Mouse (Mus musculus) neural tube, embryonic 11.5 days (tissue): Measurements from ENCODE around the gene Samhd1. TPM values are rescaled to one million over a fixed set of nuclear protein-coding genes. Genes with fewer than 3 reads are reported as not detected.

Experiments used
- ATAC-seq: fragments of 200-750 bp; cut with Nextera tagmentation; 2 replicates; pipeline ENCODE4 v1.8.0; 2017; ENCODE audit warnings: moderate number of reproducible peaks, mild to moderate bottlenecking, moderate TSS enrichment, moderate library complexity; ENCODE audit not compliant: insufficient read depth, low FRiP score, low TSS enrichment
- DNase-seq: peaks from one replicate; pipeline ENCODE4 v3.0.0-alpha.2; 2015; ENCODE audit warnings: low spot score
- H3K27ac ChIP-seq: fragments of 300-500 bp; sonication (generic); 2 replicates; pipeline ENCODE4 v1.5.1; 2014; ENCODE audit warnings: low read depth, mild to moderate bottlenecking, low read length
- H3K27me3 ChIP-seq: fragments of 300-500 bp; sonication (generic); 2 replicates; pipeline ENCODE4 v1.6.1; 2014; ENCODE audit warnings: mild to moderate bottlenecking, low read length, mixed read lengths; ENCODE audit not compliant: control insufficient read depth, insufficient read depth
- H3K36me3 ChIP-seq: fragments of 300-500 bp; sonication (generic); 2 replicates; pipeline ENCODE4 v1.6.1; 2014; ENCODE audit warnings: mild to moderate bottlenecking, low read length, moderate library complexity, mixed read lengths; ENCODE audit not compliant: control insufficient read depth, insufficient read depth
- H3K4me1 ChIP-seq: fragments of 300-500 bp; sonication (generic); 2 replicates; pipeline ENCODE4 v1.6.1; 2014; ENCODE audit warnings: low read length, mixed read lengths; ENCODE audit not compliant: control insufficient read depth, insufficient read depth
- H3K4me2 ChIP-seq: fragments of 300-500 bp; sonication (generic); 2 replicates; pipeline ENCODE4 v1.6.1; 2014; ENCODE audit warnings: low read depth, mild to moderate bottlenecking, moderate library complexity
- H3K4me3 ChIP-seq: fragments of 300-500 bp; sonication (generic); 2 replicates; pipeline ENCODE4 v1.5.1; 2014; ENCODE audit warnings: low read depth, low read length
- H3K9ac ChIP-seq: fragments of 300-500 bp; sonication (generic); 2 replicates; pipeline ENCODE4 v1.6.1; 2014; ENCODE audit warnings: mild to moderate bottlenecking, low read length
- H3K9me3 ChIP-seq: fragments of 300-500 bp; sonication (generic); 2 replicates; pipeline ENCODE4 v1.6.1; 2016; ENCODE audit warnings: low read length; ENCODE audit not compliant: control insufficient read depth
- WGBS: fragments of 180-500 bp; shearing (Covaris S2); extraction: QIAGEN DNeasy Blood & Tissue Kit; methylation state at CpG from one replicate; pipeline ENCODE4 v1.1.7; 2014; 5-methylcytosine and 5-hydroxymethylcytosine counted together
- polyA plus RNA-seq: library from polyadenylated mRNA; unstranded; fragments of >200 nt; fragmentation: Nextera tagmentation; extraction: Ambion mirVana; gene quantifications from 2 replicates; pipeline ENCODE4 v1.2.1, GENCODE M21; 2014

Gene Samhd1
- polyA plus RNA-seq, 1 experiment from 2014 or later = 18.7 TPM

- no peak for ATAC-seq
- WGBS = 82% methylated on average over 8 of the region's 8 CpGs
- Histone ChIP-seq H3K27me3 (no peaks in the 10 kb centered on the region), H3K4me1 (no peaks in the 10 kb centered on the region), H3K4me3 (no peak overlapping the region), H3K36me3 (peaks cover 13% of the 10 kb centered on the region), H3K27ac (no peak overlapping the region), H3K9ac (no peak overlapping the region), H3K9me3 (no peaks in the 10 kb centered on the region), H3K4me2 (no peak overlapping the region)
- DNase-seq = no peak
Measured at GRCm38 (mm10) chr2:157052448-157052847, 82.6 kb downstream of the Samhd1 start.

GRCm38 (mm10) chr2:157049831-157050243 is 85.2 kb downstream of the Samhd1 start:
- 70% methylated on average over 8 of the region's 8 CpGs for WGBS
- Histone ChIP-seq H3K36me3 (peaks cover 24% of the 10 kb centered on the region), H3K9ac (no peak overlapping the region), H3K9me3 (no peaks in the 10 kb centered on the region), H3K27me3 (no peaks in the 10 kb centered on the region), H3K27ac (peak overlapping the region; percentile 45; the same call in 1 of the 2 replicates), H3K4me2 (no peak overlapping the region), H3K4me3 (no peak overlapping the region), H3K4me1 (no peaks in the 10 kb centered on the region)
- DNase-seq (peak; percentile 56), ATAC-seq (peak; percentile 73)

- no peak overlapping the region for H3K4me2 ChIP-seq
- H3K9ac ChIP-seq = no peak overlapping the region
- no peak overlapping the region for H3K27ac ChIP-seq
- no peaks in the 10 kb centered on the region for H3K4me1 ChIP-seq
- no peaks in the 10 kb centered on the region for H3K9me3 ChIP-seq
- H3K36me3 ChIP-seq = peaks cover 22% of the 10 kb centered on the region
- no peaks in the 10 kb centered on the region for H3K27me3 ChIP-seq
- no peak for DNase-seq
- 94% methylated on average over 13 of the region's 13 CpGs for WGBS
- no peak for ATAC-seq
- H3K4me3 ChIP-seq = no peak overlapping the region
Measured at GRCm38 (mm10) chr2:157048395-157049181, 86.5 kb downstream of the Samhd1 start.

Other genes with a start within 250 kb of the Samhd1 start
- gene Sla2, start 248.1 kb downstream of the Samhd1 start, polyA plus RNA-seq = 0.44 and 0.74 TPM in 2 replicates
- gene Ndrg3, start 143.2 kb downstream of the Samhd1 start, polyA plus RNA-seq = 54.2 and 58.9 TPM in 2 replicates
- gene Dsn1, start 128.1 kb downstream of the Samhd1 start, polyA plus RNA-seq = 41.6 and 48.7 TPM in 2 replicates
- gene Soga1, start 56.0 kb downstream of the Samhd1 start, polyA plus RNA-seq = 6.6 and 7.6 TPM in 2 replicates
- not detected in 2 replicates for gene Tldc2, start 48.2 kb downstream of the Samhd1 start, polyA plus RNA-seq
- gene Rbl1, start 69.3 kb upstream of the Samhd1 start, polyA plus RNA-seq = 29.3 and 31.0 TPM in 2 replicates
- 261 and 267 TPM in 2 replicates for gene Rpn2, start 143.8 kb upstream of the Samhd1 start, polyA plus RNA-seq
- gene Mroh8, start 144.3 kb upstream of the Samhd1 start, polyA plus RNA-seq = 0.73 and 0.95 TPM in 2 replicates
- gene Ghrh, start 212.2 kb upstream of the Samhd1 start, polyA plus RNA-seq = not detected in 2 replicates
- 34.9 and 36.8 TPM in 2 replicates for gene Manbal, start 232.3 kb upstream of the Samhd1 start, polyA plus RNA-seq